Mouse (Mus musculus) hindbrain, embryonic 14.5 days (tissue): ENCODE results near the gene Rpl18. TPM values are rescaled to one million over a fixed set of nuclear protein-coding genes. Genes with fewer than 3 reads are reported as not detected.

ENCODE experiments used
- polyA plus RNA-seq: library from polyadenylated mRNA; unstranded; fragments of >200 nt; fragmentation: Nextera tagmentation; extraction: Ambion mirVana; gene quantifications from 2 replicates; pipeline ENCODE4 v1.2.1, GENCODE M21; 2014

Gene Rpl18
- polyA plus RNA-seq, 1 experiment from 2014 or later = 674 TPM

Other genes starting within 250 kb of the Rpl18 start
- gene Bax, start 248.6 kb upstream of the Rpl18 start, polyA plus RNA-seq = 182 and 190 TPM in 2 replicates
- 0.13 and 0.35 TPM in 2 replicates for gene Tulp2, start 233.6 kb upstream of the Rpl18 start, polyA plus RNA-seq
- gene Gm45808, start 228.6 kb upstream of the Rpl18 start, polyA plus RNA-seq = not detected in 2 replicates
- gene Dhdh, start 226.7 kb upstream of the Rpl18 start, polyA plus RNA-seq = 2.8 and 3.6 TPM in 2 replicates
- 121 and 122 TPM in 2 replicates for gene Nucb1, start 205.1 kb upstream of the Rpl18 start, polyA plus RNA-seq
- 12.9 and 13.0 TPM in 2 replicates for gene Ppp1r15a, start 189.2 kb upstream of the Rpl18 start, polyA plus RNA-seq
- gene Plekha4, start 189.1 kb upstream of the Rpl18 start, polyA plus RNA-seq = 1.4 and 2.3 TPM in 2 replicates
- 0.25 TPM in 1 of 2 replicates, not detected in the other for gene Hsd17b14, start 160.6 kb upstream of the Rpl18 start, polyA plus RNA-seq
- gene Bcat2, start 145.3 kb upstream of the Rpl18 start, polyA plus RNA-seq = 17.4 and 19.0 TPM in 2 replicates
- gene Fgf21, start 100.0 kb upstream of the Rpl18 start, polyA plus RNA-seq = not detected in 2 replicates
- gene Fut1, start 98.2 kb upstream of the Rpl18 start, polyA plus RNA-seq = not detected in 2 replicates
- gene Izumo1, start 93.6 kb upstream of the Rpl18 start, polyA plus RNA-seq = not detected in 2 replicates
- gene Rasip1, start 88.0 kb upstream of the Rpl18 start, polyA plus RNA-seq = 17.2 and 18.3 TPM in 2 replicates
- 3.0 and 3.1 TPM in 2 replicates for gene Mamstr, start 75.5 kb upstream of the Rpl18 start, polyA plus RNA-seq
- gene Fut2, start 49.1 kb upstream of the Rpl18 start, polyA plus RNA-seq = 0.07 and 0.11 TPM in 2 replicates
- 1.0 and 1.3 TPM in 2 replicates for gene Ntn5, start 31.4 kb upstream of the Rpl18 start, polyA plus RNA-seq
- 0.22 and 0.40 TPM in 2 replicates for gene Sec1, start 21.1 kb upstream of the Rpl18 start, polyA plus RNA-seq
- gene Car11, start 15.6 kb upstream of the Rpl18 start, polyA plus RNA-seq = 28.2 and 29.0 TPM in 2 replicates
- 3.5 and 3.9 TPM in 2 replicates for gene Dbp, start 10.4 kb upstream of the Rpl18 start, polyA plus RNA-seq
- 16.7 and 20.0 TPM in 2 replicates for gene Sphk2, start 2.5 kb downstream of the Rpl18 start, polyA plus RNA-seq
- gene Fam83e, start 5.8 kb downstream of the Rpl18 start, polyA plus RNA-seq = 0.17 TPM in 1 of 2 replicates, not detected in the other
- gene Spaca4, start 10.4 kb downstream of the Rpl18 start, polyA plus RNA-seq = not detected in 2 replicates
- gene Lmtk3, start 68.3 kb downstream of the Rpl18 start, polyA plus RNA-seq = 20.9 and 23.6 TPM in 2 replicates
- gene Sult2b1, start 69.2 kb downstream of the Rpl18 start, polyA plus RNA-seq = 5.2 and 7.3 TPM in 2 replicates
- gene Cyth2, start 99.1 kb downstream of the Rpl18 start, polyA plus RNA-seq = 237 and 242 TPM in 2 replicates
- 1.3 TPM in 2 replicates for gene Kcnj14, start 109.3 kb downstream of the Rpl18 start, polyA plus RNA-seq
- gene Grwd1, start 115.5 kb downstream of the Rpl18 start, polyA plus RNA-seq = 37.6 and 42.6 TPM in 2 replicates
- 90.3 and 96.6 TPM in 2 replicates for gene Kdelr1, start 157.3 kb downstream of the Rpl18 start, polyA plus RNA-seq
- 4.3 and 4.4 TPM in 2 replicates for gene Grin2d, start 162.9 kb downstream of the Rpl18 start, polyA plus RNA-seq
- 0.39 and 0.40 TPM in 2 replicates for gene Syngr4, start 181.3 kb downstream of the Rpl18 start, polyA plus RNA-seq
- gene Tmem143, start 181.5 kb downstream of the Rpl18 start, polyA plus RNA-seq = 4.3 and 5.6 TPM in 2 replicates
- gene Emp3, start 205.9 kb downstream of the Rpl18 start, polyA plus RNA-seq = 34.1 and 38.8 TPM in 2 replicates
- gene Ccdc114, start 208.6 kb downstream of the Rpl18 start, polyA plus RNA-seq = 6.1 and 6.5 TPM in 2 replicates